Mouse (Mus musculus) stomach, postnatal 0 days (tissue): ENCODE measurements around the gene Popdc3.

Experiments
- CTCF ChIP-seq: IDR thresholded peaks from 2 replicates; pipeline ENCODE4 v1.5.1; 2016; ENCODE audit warnings: antibody characterized with exemption, low read depth, mild to moderate bottlenecking, moderate library complexity
- EP300 ChIP-seq: optimal IDR thresholded peaks from 2 replicates; pipeline ENCODE3; 2016; ENCODE audit warnings: antibody characterized with exemption

GRCm38 (mm10) chr10:45356091-45356490, 178.2 kb downstream of the Popdc3 start:
- no peak for TF ChIP-seq CTCF
- no peak for TF ChIP-seq EP300
